Mouse (Mus musculus): ENCODE measurements around the gene Snx11. TPM values are rescaled to one million over a fixed set of nuclear protein-coding genes. Genes with fewer than 3 reads are reported as not detected.

The Snx11 gene
- polyA plus RNA-seq, 1 experiment from 2014 or later, result 30.4 TPM

Other genes starting within 250 kb of the Snx11 start
- gene Cbx1, start 11.6 kb upstream of the Snx11 start, polyA plus RNA-seq (2016; fragmentation: Nextera tagmentation; extraction: Ambion mirVana), result 158 and 198 TPM in 2 replicates
- 65.7 and 71.8 TPM in 2 replicates for gene Nfe2l1, start 52.4 kb upstream of the Snx11 start, polyA plus RNA-seq (2016; fragmentation: Nextera tagmentation; extraction: Ambion mirVana)
- 42.9 and 44.2 TPM in 2 replicates for gene Copz2, start 72.3 kb upstream of the Snx11 start, polyA plus RNA-seq (2016; fragmentation: Nextera tagmentation; extraction: Ambion mirVana)
- gene Cdk5rap3, start 138.9 kb upstream of the Snx11 start, polyA plus RNA-seq (2016; fragmentation: Nextera tagmentation; extraction: Ambion mirVana), result 112 and 124 TPM in 2 replicates
- gene Prr15l, start 150.5 kb upstream of the Snx11 start, polyA plus RNA-seq (2016; fragmentation: Nextera tagmentation; extraction: Ambion mirVana), result 0.37 and 0.75 TPM in 2 replicates
- gene Pnpo, start 166.4 kb upstream of the Snx11 start, polyA plus RNA-seq (2016; fragmentation: Nextera tagmentation; extraction: Ambion mirVana), result 31.4 and 36.4 TPM in 2 replicates
- gene Sp2, start 205.4 kb upstream of the Snx11 start, polyA plus RNA-seq (2016; fragmentation: Nextera tagmentation; extraction: Ambion mirVana), result 29.5 and 31.4 TPM in 2 replicates
- gene Sp6, start 235.8 kb upstream of the Snx11 start, polyA plus RNA-seq (2016; fragmentation: Nextera tagmentation; extraction: Ambion mirVana), result 1.6 and 2.3 TPM in 2 replicates